Mouse (Mus musculus) forebrain, embryonic 10.5 days (tissue): Measurements from ENCODE around the gene Vwa7. TPM values are rescaled to one million over a fixed set of nuclear protein-coding genes. Genes with fewer than 3 reads are reported as not detected.

ENCODE experiments used
- DNase-seq: peaks from one replicate; pipeline ENCODE4 v3.0.0-alpha.2; 2017; ENCODE audit warnings: low spot score; ENCODE audit errors: extremely low spot score
- H3K27ac ChIP-seq: fragments of 300-500 bp; sonication (generic); 2 replicates; pipeline ENCODE4 v1.5.1; 2016; ENCODE audit warnings: mild to moderate bottlenecking
- H3K27me3 ChIP-seq: fragments of 300-500 bp; sonication (generic); 2 replicates; pipeline ENCODE4 v1.6.1; 2016; ENCODE audit warnings: mild to moderate bottlenecking; ENCODE audit not compliant: poor library complexity, severe bottlenecking
- H3K36me3 ChIP-seq: fragments of 300-500 bp; sonication (generic); replicated peaks from 2 replicates; pipeline ENCODE4 v1.6.1; 2016; ENCODE audit warnings: mild to moderate bottlenecking, moderate library complexity
- H3K4me1 ChIP-seq: fragments of 300-500 bp; sonication (generic); 2 replicates; pipeline ENCODE4 v1.6.1; 2016
- H3K4me3 ChIP-seq: fragments of 300-500 bp; sonication (generic); 2 replicates; pipeline ENCODE4 v1.5.1; 2016; ENCODE audit warnings: mild to moderate bottlenecking, moderate library complexity
- H3K9me3 ChIP-seq: fragments of 300-500 bp; sonication (generic); 2 replicates; pipeline ENCODE4 v1.6.1; 2016; ENCODE audit warnings: mild to moderate bottlenecking, moderate library complexity
- WGBS: fragments of 180-500 bp; shearing (Covaris S2); methylation state at CpG from one replicate; pipeline ENCODE4 v1.1.7; 2016; 5-methylcytosine and 5-hydroxymethylcytosine counted together
- polyA plus RNA-seq: library from polyadenylated mRNA; unstranded; fragments of >200 nt; fragmentation: Nextera tagmentation; extraction: Ambion mirVana; gene quantifications from 2 replicates; pipeline ENCODE4 v1.2.1, GENCODE M21; 2016

Vwa7 gene
- polyA plus RNA-seq, 1 experiment from 2014 or later, result 0.19 TPM

GRCm38 (mm10) chr17:35058316-35058715 is 41.9 kb downstream of the Vwa7 start:
- peaks cover 8% of the 10 kb centered on the region; the same call in 1 of the 2 replicates for H3K9me3 ChIP-seq
- H3K27me3 ChIP-seq, result peaks cover 21% of the 10 kb centered on the region
- peaks cover 40% of the 10 kb centered on the region for H3K4me1 ChIP-seq
- H3K36me3 ChIP-seq, result peaks cover 81% of the 10 kb centered on the region
- H3K4me3 ChIP-seq, result peak overlapping the region; percentile 87
- DNase-seq, result no peak
- peak overlapping the region; percentile 98 for H3K27ac ChIP-seq
- 82% methylated on average over 9 of the region's 9 CpGs for WGBS

DNA sequence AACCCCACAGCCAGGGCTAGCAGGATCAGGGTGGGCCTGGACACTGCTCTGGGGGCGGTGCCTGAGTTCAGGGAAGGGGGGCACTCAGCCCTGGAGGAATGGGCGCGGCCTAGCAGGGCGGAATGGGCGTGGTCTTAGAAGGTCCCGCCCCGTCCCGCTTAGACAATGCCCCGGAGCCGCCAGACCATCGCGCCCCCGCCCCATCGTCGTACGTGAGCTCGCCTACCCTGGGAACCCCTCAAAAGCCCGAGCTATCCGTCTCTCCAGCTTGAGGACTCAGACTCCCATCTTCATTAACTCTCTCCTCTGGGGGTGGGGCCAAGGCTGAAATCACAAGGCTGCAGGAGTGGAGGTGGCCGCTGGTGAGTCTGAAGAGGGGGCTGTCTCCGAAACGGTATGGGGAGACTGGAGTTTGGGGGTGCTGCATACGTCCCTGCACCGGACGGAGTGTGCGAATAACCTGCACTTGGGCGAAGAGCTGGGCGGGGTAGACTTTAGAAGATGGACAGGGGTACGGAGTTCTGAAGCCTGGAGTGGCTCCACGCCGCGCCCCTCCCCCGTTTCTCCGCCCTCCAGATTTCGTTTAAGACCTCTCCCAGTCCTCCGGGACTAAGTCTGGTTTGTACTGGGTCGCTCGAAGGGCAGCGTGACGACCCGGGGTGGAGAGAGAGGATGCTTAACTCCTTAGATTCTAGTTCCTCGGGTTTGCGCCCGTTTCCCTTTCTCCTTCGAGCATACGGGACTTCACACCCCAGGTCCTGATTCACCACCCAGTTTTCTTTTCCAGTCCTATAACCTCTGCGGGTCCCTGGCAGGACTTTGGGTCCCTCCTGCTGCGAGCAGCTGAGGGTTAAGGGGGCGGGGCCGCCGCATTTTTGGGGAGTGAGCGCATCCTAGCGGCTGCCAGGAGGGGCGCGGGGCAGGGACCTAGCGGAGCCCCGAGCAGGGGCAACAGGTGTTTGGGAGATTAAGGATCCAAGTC is 42.8 kb downstream of the Vwa7 start, which contains the start of gene Ddah2:
TSS of gene Ddah2 (plus strand) at position 125 of the 982 bp plus-strand sequence.
- Histone ChIP-seq H3K9me3 (peaks cover 3% of the 10 kb centered on the region; the same call in 1 of the 2 replicates), H3K27me3 (peaks cover 30% of the 10 kb centered on the region), H3K36me3 (peaks cover 75% of the 10 kb centered on the region), H3K4me3 (peak within 1 kb of the TSS; percentile 87), H3K27ac (peak within 1 kb of the TSS; percentile 98), H3K4me1 (peaks cover 44% of the 10 kb centered on the region)
- WGBS, result under 1% methylated on average over 57 of the region's 57 CpGs
- peak; percentile 96 for DNase-seq

GRCm38 (mm10) chr17:35060071-35060470 is 43.7 kb downstream of the Vwa7 start:
- Histone ChIP-seq H3K9me3 (no peaks in the 10 kb centered on the region), H3K27me3 (peaks cover 38% of the 10 kb centered on the region), H3K4me1 (peaks cover 53% of the 10 kb centered on the region), H3K27ac (peak overlapping the region; percentile 98), H3K36me3 (peaks cover 66% of the 10 kb centered on the region), H3K4me3 (peak overlapping the region; percentile 87)
- WGBS, result 31% methylated on average over 14 of the region's 14 CpGs
- no peak for DNase-seq

DNA sequence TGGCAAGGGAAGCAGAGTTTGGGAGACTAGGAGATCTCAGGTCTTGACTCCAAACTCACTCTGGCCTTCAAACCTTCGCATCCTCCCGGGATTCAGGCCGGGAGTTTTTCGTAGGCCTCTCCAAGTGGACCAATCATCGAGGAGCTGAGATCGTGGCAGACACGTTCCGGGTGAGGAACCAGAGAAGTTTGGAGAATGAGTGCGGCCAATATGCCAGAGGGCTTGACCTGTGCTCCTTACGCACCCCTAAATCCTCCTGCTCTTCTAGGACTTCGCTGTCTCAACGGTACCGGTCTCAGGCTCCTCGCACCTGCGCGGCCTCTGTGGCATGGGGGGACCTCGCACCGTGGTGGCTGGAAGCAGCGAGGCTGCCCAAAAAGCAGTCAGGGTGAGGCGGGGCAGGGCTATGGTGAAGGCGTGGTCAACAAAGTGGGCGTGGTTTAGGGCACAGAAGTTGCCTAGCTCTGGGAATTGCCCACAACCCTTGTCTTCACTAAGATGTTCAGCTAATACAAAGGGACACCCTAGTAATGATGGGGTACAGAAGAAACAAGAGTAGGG is 44.4 kb downstream of the Vwa7 start:
- Histone ChIP-seq H3K27me3 (peaks cover 46% of the 10 kb centered on the region), H3K9me3 (no peaks in the 10 kb centered on the region), H3K27ac (peak overlapping the region; percentile 98; the same call in 1 of the 2 replicates), H3K4me1 (peaks cover 60% of the 10 kb centered on the region), H3K36me3 (peaks cover 59% of the 10 kb centered on the region), H3K4me3 (peak overlapping the region; percentile 87)
- no peak for DNase-seq
- WGBS, result 62% methylated on average over 22 of the region's 22 CpGs

- Histone ChIP-seq H3K27me3 (peaks cover 51% of the 10 kb centered on the region), H3K4me1 (peaks cover 64% of the 10 kb centered on the region), H3K4me3 (peak overlapping the region; percentile 87; the same call in 1 of the 2 replicates), H3K9me3 (no peaks in the 10 kb centered on the region), H3K36me3 (peaks cover 54% of the 10 kb centered on the region), H3K27ac (no peak overlapping the region)
- 86% methylated on average over 8 of the region's 8 CpGs for WGBS
- DNase-seq, result no peak
These were observed 44.9 kb downstream of the Vwa7 start for GRCm38 (mm10) chr17:35061299-35061698.

DNA sequence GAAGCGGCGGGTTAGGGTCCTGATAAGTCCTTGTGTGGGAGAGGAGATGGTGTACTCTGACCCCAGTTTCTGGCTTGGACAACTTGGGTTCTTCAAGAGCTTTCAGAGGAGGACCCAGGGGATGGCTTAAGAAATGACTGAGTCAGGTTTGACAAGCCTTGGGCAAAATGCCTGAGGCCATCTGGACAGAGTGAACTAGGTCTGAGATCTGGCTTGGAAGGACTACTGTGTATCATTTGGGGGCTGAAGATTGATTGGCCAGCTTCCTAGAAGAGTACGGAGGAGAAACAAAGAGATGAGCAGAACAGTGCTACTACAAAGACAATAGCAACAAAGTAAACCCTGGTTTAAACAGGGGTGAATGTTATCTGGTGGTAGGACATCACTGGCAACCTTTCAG is 47.1 kb downstream of the Vwa7 start:
- Histone ChIP-seq H3K27me3 (peaks cover 72% of the 10 kb centered on the region), H3K36me3 (peaks cover 35% of the 10 kb centered on the region), H3K4me3 (0 out of 2 replicates have a peak overlapping the region, but pooled peaks have one; percentile 1), H3K4me1 (peaks cover 55% of the 10 kb centered on the region), H3K9me3 (no peaks in the 10 kb centered on the region), H3K27ac (no peak overlapping the region)
- 92% methylated on average over 3 of the region's 3 CpGs for WGBS
- no peak for DNase-seq

DNA sequence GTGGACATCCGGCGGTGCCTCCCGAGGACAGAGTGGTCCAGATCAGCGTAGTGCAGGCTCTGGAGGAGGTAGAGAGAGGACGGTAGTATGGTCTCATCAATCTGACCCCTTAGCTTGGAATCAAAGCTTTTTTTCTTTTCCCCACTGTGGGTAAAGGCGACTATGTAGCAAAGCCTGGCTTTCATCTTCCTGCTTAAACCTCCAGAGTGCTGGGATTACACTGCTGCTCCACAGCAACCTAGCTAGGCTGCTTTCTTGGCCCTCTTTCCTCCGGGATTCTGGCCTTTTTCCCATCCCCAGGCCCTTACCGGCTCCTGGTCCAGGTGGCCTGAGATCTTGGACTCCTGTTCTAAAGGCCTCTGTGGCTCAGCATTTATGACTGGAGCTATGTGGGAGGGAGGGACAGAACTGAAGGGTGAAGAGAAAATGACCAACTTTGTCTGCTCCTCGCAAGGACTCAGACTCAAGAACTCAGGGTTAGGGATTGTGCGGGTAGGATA is 48.0 kb downstream of the Vwa7 start:
- H3K27me3 ChIP-seq, result peaks cover 82% of the 10 kb centered on the region
- H3K27ac ChIP-seq, result peak overlapping the region; percentile 77
- H3K36me3 ChIP-seq, result peaks cover 35% of the 10 kb centered on the region
- DNase-seq, result no peak
- H3K4me1 ChIP-seq, result peaks cover 47% of the 10 kb centered on the region
- peak overlapping the region; percentile 50 for H3K4me3 ChIP-seq
- no peaks in the 10 kb centered on the region for H3K9me3 ChIP-seq
- WGBS, result 28% methylated on average over 10 of the region's 10 CpGs

GRCm38 (mm10) chr17:35064951-35065947 is 48.9 kb downstream of the Vwa7 start, which contains the start of gene Ly6g6c:
Gene Ly6g6c, plus strand, starts transcription at chr17:35065388.
- no peaks in the 10 kb centered on the region for H3K9me3 ChIP-seq
- H3K27ac ChIP-seq, result peak within 1 kb of the TSS; percentile 77
- peak within 1 kb of the TSS; percentile 50 for H3K4me3 ChIP-seq
- peaks cover 39% of the 10 kb centered on the region for H3K4me1 ChIP-seq
- peak; percentile 50 for DNase-seq
- peaks cover 84% of the 10 kb centered on the region for H3K27me3 ChIP-seq
- 1% methylated on average over 48 of the region's 48 CpGs for WGBS
- peaks cover 32% of the 10 kb centered on the region for H3K36me3 ChIP-seq

DNA sequence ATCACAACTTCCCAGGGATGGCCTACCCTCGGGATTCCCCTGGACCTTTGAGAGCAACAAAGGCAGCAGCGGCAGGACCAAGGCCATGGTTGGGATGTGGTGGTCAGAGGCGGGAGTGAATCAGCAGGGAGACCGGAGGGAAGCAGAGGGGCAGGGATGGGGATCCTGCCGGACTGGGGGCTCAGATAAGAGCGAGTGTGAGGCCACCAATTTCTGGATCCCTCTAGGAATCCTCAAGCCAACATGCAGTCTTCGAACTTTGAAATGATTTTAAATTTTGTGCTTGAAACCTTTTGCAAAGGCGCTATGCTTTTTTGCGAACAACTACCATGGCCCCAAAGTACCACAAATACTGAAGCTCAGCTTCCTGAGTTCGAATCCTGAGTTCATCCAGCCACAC is 49.7 kb downstream of the Vwa7 start, which contains the start of gene Mpig6b:
TSS of gene Mpig6b (minus strand) at position 101 of the 400 bp plus-strand sequence.
- Histone ChIP-seq H3K36me3 (peaks cover 24% of the 10 kb centered on the region), H3K4me1 (peaks cover 31% of the 10 kb centered on the region), H3K27me3 (peaks cover 80% of the 10 kb centered on the region), H3K27ac (peak within 1 kb of the TSS; percentile 77), H3K4me3 (peak within 1 kb of the TSS; percentile 50), H3K9me3 (no peaks in the 10 kb centered on the region)
- WGBS, result 44% methylated on average over 10 of the region's 10 CpGs
- DNase-seq, result no peak

GRCm38 (mm10) chr17:35068213-35068914 is 52.0 kb downstream of the Vwa7 start:
- H3K4me3 ChIP-seq, result no peak overlapping the region
- H3K9me3 ChIP-seq, result no peaks in the 10 kb centered on the region
- peaks cover 24% of the 10 kb centered on the region for H3K4me1 ChIP-seq
- peaks cover 2% of the 10 kb centered on the region for H3K36me3 ChIP-seq
- no peak for DNase-seq
- 89% methylated on average over 17 of the region's 17 CpGs for WGBS
- 0 out of 2 replicates have a peak overlapping the region, but pooled peaks have one; percentile 6 for H3K27ac ChIP-seq
- peaks cover 64% of the 10 kb centered on the region for H3K27me3 ChIP-seq

DNA sequence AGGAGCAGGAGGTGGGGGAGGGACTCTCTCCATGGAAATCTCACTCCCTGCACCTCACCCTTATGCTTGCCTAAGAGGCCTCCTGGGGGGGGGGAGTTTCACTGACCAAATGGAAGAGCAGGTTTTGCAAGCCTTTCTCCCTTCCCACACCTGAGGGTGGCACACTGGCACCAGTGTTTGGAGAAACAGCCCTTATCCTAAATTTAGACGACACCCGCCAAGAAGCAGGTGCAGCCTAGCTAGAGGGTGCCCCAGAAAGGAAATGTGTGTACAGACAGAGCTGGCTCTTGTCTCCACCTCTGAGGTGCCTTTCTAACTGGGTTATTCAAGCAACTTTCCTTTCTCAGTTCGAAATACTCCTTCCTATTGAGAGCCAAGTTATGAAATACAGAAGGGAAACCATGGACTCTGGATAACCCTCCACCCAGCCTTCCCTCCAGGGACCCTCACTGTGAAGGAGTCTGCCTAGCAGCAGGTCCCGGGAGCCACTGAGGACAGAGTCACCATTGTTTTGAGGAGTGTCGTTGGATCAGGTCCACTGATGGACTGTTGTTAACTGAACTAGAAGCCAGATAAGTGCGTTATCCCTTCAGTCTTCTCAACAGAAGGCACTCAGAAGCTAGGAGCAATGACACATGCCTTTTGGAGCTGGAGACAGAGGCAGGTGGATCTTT is 54.3 kb downstream of the Vwa7 start:
- no peak overlapping the region for H3K27ac ChIP-seq
- H3K9me3 ChIP-seq, result no peaks in the 10 kb centered on the region
- no peaks in the 10 kb centered on the region for H3K36me3 ChIP-seq
- WGBS, result 65% methylated on average over 6 of the region's 6 CpGs
- peaks cover 41% of the 10 kb centered on the region for H3K27me3 ChIP-seq
- peaks cover 8% of the 10 kb centered on the region for H3K4me1 ChIP-seq
- no peak overlapping the region; the same call in 1 of the 2 replicates for H3K4me3 ChIP-seq
- DNase-seq, result no peak
